Mouse (Mus musculus) megakaryocyte, adult 5-6 weeks (primary cell): ENCODE results near the gene Asb7. TPM values are rescaled to one million over a fixed set of nuclear protein-coding genes. Genes with fewer than 3 reads are reported as not detected.

Experiments
- ATAC-seq: 2 replicates; pipeline ENCODE4 v1.8.0; 2016; ENCODE audit warnings: mild to moderate bottlenecking, inconsistent platforms; ENCODE audit not compliant: poor library complexity, severe bottlenecking
- total RNA-seq, 2 experiments: library from RNA; stranded (forward) in 1 of 2; stranded (reverse) in 1 of 2; fragments of 153-499, 151-499 nt in 1 of 2; fragments of 221-1000, 200-1000 nt in 1 of 2; gene quantifications; 2 replicates each; pipeline versions ENCODE4 v1.2.3 to v1.2.4; 2015 to 2017

Asb7 gene
- total RNA-seq (2015) (15.5 and 21.5 TPM in 2 replicates), total RNA-seq (2017) (11.8 and 17.8 TPM in 2 replicates)

DNA sequence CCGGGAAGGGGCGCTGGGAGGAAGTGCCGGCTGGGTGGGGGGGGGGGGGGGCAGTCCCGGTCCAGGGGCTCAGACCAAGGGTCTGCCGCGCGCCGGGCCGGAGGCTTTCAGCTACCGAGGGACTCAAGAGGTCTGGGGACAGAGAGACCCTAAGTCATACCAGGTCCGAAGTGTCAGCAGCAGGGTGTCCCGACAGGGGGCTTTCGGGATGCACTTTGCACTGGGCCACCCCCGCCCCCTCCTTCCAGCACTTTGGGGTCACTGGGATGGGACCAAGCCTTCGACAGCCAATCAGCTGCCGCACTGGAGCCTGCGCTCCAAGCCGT, at the start of gene Asb7:
Asb7 (minus strand) TSS at position 303 of the 326 bp plus-strand sequence.
- no peak for ATAC-seq

DNA sequence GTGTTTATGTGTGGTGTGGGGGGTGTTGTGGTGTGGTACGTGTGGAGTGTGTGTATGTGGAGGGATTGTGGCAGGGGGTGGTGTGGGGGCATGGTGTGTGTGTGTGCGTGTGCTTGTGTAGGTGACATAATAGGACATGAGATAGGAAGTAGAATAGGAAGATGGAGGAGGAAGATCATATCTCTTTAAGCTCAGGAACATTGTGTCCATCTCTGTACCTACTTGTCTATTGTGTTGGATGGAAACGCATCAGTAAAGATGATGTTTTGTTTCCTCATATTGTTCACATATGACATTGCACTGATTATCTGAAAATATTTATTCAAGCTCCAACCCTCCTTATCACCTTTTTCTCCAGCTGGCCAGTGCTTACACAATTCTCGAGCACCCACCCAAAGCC, 48.0 kb upstream of the Asb7 start:
- ATAC-seq, result no peak

DNA sequence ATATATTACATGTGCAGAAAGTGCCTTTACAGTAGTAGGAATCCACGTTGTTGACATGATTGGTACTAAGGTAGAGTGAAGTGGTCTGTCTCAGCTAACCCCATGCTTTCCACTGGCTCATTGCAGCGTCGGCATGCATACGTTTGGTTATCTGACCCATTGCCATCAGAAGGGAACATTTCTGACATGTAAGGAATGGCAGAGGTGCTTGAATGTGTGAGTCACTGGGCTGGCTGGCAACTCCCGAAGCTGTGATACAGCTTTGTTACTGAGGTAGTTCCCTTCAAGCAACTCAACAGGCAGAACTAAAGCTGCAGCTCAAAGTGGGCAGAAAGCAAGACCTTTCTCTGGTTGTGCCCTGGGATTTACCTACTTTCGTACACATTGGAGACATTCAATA, 45.6 kb upstream of the Asb7 start:
- no peak for ATAC-seq

DNA sequence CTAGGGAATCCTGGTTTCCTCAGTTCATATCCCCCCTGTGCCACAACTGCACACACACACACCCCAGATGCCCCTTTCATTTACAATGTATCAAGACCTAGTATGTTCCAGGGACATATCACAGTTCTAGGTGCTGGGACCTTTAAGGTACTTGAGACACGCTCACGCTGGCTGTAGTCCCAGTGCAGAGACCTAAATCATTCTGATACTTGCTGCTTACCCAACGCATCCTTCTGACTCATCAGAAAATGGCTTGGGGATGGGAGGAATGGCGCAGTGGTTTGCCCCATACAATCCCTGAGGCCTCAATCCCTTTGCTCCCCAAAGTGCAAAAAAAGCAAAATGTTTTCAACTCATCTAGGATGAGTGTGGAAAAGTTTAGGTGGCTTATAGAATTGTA, 45.1 kb upstream of the Asb7 start:
- ATAC-seq, result no peak

DNA sequence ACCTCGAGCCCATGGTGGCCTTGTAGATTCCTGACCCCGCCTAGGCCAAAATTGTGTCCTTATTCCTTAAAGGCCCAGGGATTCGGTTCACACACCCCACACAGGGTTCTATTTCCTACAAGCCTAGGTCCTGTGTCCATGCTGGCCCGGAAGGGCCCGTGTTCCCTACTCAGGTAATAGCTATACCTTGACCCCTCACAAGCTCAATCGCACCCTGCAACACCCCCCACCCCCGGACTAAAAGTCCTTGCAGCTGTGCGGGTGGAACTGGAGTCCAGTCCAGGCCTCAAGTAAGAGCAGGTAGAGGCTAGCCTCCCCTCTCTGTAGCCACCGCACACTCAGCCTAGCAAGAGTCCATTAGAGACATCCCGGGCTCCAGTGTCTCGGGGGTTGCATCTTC, 44.5 kb upstream of the Asb7 start:
- no peak for ATAC-seq

DNA sequence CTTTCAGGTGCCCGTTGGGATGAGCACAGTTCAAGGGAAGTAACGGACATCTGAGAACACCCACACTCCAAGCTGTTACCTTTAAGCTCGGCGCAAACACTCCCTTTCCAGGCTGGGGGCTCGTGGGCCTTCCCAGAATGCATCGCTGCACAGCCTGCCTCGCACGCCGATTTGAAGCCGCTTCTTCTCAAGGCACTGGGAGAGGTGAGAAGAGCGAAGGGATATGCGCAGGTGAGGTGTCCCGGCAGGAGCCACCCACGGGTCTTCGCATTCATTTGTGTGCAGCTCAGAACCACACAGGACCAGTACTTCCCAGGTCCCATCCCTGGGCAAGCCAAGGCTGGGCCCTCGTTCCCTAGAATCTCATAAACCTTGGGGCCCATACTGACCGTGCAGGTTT, 44.0 kb upstream of the Asb7 start:
- no peak for ATAC-seq

DNA sequence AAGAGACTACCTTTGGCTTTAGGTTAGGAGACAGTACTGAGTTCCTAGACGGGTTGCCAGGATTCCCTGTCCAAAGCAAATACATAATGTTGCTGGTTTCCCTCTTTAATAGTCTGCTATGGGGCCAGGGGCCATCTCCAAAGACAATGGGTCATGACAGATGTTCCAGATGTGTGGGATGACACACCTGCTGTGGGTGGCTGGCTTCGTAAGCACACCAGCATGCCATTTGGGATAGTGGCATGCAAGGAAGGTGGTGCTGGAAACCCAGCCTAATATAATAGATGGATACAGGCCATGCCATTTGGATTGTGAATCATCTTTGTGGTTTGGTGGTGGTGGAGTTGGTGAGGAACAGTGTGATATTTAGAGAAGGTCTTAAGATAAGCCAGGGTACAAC, 39.8 kb upstream of the Asb7 start:
- no peak for ATAC-seq

DNA sequence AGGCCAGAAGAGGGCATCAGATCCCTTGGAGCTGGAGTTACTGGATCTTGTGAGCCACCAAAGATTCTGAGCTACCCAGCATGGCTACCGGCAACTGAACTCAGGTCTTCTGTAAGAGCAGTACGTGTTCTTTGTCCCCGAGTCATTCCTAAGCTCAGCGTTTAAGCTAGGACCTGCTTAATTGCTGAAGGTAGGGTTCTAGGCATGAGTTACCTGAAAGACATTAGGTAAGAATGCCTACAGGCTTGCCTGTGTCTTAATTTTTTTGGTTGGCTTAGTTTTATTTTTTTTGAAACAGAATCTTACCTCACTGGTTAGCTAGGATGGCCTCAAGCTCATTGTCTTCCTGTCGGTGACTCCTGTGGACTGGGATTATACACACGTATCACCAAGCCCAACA, 38.7 kb upstream of the Asb7 start:
- no peak for ATAC-seq

DNA sequence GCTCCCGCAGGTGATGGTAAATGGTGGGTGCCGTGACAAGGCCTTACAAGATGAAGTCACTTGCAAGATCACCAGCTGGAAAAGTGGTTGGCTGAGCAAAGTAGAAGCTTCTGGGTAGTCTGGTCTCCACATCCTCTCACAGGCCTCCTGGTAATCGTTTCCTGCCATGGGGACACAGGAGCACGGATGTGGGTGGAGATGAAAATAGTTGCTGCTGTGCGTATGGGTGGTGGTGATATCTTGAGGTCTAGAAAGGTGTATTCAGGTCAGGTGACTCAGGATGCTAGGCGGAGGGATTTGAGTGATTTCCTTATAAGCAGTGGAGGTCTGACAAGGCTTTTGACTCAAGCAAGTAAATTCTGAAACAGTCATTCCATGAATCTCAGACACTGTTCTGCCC, 35.6 kb upstream of the Asb7 start:
- no peak for ATAC-seq

DNA sequence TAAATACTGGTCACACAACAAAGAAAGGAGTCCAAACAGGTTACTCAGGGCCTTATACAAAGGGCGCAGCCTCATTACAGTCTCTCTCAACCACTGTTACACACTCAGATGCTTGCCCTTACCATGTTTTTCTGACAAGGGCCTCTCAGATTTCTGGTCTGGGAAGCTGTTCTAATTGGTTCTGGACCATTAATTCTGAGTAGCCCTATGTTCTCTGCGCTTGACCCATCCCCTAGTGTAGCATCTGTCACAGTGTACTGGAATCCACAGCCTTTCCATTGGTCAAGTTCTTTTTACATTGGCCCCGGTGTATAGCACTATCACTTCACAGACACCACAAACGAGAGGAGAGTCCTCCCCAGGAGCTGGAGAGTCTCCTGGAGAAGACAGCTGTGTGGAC, 35.1 kb upstream of the Asb7 start:
- ATAC-seq, result no peak

DNA sequence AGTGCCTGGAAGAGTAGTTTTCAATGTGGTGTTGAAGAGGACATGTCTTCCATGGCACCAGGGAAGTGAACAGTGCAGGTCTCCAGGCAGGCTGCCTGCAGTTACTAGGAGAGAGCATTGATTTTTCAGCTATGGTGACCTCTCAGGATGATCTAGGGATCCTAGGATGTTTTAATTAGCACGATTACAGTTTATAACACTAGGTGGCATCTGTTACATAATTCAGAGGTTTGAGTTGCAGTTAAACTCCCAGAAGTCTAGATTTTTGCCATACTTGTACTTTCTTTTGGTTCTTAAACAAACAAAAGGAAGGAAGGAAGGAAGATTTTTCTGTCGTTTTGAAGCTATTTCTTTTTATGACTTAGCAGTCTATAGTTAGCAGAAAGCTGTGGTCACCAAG, 21.8 kb upstream of the Asb7 start:
- ATAC-seq, result no peak

DNA sequence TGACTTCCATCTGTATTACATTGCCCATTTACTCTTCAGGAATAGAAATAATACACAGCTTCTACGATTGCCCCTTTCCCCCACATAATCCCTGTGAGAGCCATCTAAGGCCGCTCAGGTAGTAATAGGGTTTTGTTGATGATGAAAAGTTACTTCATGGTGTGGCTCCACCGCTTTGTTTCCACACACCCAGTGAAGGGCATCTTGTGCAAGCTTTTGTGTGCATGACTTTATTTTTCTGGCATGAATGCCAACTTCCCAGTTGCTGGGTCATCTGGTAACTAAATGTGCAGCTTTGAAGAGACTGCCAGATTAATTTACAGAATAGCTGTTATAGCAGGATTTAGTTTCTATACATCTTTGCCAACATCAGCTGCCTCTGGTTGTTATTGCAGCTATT, 15.2 kb upstream of the Asb7 start:
- ATAC-seq, result peak; percentile 94

DNA sequence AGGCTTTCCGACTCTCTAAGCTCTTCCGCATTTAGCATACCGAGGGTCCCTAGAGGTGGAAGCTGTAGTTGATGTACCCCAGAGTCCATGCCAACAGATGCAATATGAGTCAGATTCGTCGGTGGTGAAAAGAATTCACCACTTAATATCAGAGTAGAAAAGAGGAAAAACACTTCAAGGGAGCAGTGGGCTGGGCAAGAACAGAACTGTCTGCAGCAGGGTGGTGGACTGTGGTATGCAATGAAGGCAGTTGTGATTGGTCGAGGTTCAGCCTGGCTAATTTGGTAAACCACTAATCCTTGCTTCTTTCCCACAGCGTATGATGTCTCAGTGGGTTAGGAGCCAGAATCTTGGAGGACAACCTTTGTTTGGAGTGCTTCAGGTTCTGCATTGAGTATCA, 13.3 kb upstream of the Asb7 start:
- no peak; the same call in 1 of the 2 replicates for ATAC-seq

DNA sequence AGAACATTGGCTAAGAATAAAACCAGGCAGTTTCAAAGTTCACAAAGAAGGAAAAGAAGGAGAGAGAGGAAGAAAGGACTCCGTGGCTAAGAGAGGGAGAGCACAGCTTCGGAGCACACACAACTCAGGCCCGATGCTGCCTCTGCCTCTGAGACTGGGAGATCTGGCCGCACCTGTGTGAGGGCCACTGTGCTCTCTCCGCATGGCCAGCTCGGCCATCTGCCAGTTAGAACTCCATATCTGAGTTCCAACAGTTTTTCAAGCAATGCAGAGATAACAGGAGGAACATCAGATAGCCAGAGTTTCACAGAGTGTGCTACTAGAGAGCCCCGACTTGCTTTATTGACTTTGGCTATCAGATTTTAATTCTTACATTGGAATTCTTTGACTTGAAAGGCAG, 5.1 kb upstream of the Asb7 start:
- no peak for ATAC-seq

DNA sequence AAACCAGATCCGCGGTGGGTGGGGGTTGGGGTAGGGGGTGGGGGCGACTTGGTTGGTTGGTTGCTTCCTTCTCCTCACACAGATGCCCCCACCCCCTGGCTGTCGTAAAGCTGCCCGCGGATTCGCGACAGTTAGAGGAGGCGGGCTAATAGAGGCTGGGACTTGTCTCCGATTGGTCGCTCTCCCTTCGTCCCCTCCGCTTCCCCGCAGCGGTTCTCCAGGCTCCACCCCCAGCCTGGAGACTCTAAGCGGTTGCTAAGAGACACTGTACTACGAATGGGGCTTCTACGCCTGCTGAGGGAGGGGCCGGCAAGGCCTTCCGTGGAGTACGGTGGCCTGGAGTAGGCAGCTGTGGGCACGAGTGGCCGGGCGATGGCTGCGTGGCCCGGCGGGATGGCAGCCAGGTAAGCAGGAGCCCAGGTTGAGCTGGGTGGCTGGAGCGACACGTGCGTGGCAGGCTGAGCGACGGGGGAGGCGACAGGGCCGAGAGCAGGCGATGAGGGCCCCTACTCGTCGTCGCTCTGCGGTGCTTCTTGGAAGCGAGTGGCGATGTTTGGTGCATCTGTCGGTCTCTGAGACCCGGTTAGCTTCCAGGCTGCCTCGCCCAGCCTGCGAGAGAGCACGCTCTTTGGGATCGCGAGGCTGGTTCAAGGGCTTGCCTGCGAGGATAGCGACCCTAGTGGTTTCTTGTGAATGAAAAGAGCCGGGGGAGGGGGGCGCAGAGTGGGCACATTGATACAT, 394 bp upstream of the Asb7 start, which contains the start of gene Lins1:
Lins1 (plus strand) TSS at position 270 of the 741 bp plus-strand sequence.
- peak; percentile 97 for ATAC-seq

DNA sequence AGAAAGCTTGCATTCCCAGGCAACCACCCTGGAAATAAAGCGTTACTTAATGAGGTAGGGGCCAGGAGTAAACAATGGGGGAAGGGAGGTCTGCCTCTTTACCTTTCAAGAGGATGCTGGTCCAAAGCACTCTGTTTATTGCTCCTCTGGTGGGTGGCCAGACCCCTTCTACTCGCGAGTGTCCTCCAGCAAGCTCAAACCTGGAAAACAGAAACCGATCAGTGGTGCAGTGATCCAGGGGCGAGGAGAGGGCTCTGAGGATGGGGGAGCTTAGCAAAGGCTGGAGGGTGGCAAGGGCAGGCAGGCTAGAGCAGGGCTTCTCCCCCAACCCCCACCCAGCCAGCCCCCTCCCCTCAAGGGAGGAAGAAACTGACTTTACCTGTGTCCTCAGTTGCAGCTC, 675 bp downstream of the Asb7 start:
- no peak for ATAC-seq

DNA sequence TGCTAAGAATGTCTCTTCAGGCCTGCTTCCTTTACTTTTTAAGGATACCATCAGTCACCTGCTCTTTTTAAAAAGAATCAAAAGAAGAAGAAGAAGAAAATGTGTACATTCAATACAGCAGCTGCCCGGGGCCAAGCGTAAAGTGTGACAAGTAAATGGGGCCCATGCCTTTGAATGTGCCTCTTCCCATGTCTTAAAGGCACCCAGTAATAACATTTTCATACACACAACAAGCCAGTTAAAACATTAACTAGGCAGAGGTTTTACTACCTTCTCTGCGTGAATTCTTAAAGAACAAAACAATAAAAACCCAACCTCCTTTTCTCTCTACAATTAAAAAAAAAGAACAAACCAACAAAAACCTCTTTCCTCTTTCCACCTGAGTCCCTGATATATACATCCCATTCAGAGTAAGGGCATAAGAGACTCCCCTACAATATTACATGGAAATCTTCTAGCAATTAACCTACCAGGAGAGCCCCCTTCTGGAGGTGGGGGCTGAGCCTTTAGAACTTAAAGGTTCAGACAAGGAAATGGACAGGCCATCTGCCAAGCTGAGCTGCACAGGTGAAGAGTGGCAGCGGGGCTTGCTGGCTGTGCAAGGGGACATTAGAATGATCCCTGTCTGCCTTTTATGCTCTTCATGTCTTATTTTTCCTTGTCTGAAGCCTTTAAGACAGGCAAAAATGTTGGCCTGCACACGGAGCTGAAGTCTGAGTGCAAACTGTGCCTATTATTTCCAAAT, 7.1 kb downstream of the Asb7 start:
- ATAC-seq, result no peak

DNA sequence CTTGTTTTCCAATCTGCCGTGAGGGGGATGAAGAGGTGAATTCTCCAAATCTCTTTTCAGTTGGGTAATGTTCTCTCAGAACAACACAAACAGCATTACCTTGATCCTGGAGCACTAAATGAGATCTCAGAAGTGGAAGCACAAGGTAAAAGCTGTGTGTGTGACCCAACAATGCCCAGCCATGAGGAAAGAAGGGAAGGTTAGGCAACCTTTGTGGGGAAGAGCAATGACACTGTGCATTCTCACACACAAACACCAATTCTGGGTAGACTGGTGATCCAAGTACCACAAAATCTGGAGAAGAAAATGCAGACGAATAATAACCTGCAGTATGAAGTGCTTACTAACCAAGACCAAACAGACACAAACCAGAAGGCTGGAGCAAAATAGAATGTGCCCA, 13.6 kb downstream of the Asb7 start:
- peak; percentile 83 for ATAC-seq

DNA sequence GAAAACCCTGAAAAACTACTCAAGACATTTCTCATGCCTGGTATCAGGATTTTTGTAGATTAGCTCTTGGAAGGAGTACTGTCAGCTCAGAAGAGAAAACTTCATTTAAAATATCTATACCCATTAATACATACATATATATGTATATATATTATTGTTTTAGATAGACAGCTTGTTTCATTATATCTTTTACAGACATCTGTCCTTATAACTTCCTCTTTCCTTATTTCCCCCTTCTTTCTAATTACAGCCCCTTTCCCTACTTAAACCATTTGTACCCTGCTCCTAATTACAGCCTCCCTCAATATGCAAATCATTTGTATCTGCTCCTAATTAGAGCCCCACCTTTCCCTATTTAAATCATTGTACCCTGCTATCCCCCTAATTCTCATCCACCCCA, 22.3 kb downstream of the Asb7 start:
- no peak for ATAC-seq

DNA sequence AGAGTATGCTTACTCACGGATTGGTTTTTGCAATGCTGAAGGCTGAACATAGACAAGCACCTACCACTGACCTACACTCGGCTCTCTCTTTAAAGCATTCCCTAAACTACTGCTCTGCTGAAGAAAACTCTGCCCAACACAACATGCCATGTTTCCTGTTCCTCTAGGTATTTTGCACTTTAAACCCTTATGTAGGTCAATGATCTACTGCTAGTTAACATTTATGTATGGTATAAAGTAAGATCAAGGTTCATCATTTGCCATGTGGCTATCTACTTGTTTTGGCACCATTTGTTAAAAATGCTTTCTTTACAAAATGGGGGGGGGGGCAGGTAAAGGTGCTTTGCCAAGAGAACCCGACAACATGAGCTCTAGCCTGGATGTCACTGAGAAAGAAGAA, 25.8 kb downstream of the Asb7 start:
- no peak for ATAC-seq

DNA sequence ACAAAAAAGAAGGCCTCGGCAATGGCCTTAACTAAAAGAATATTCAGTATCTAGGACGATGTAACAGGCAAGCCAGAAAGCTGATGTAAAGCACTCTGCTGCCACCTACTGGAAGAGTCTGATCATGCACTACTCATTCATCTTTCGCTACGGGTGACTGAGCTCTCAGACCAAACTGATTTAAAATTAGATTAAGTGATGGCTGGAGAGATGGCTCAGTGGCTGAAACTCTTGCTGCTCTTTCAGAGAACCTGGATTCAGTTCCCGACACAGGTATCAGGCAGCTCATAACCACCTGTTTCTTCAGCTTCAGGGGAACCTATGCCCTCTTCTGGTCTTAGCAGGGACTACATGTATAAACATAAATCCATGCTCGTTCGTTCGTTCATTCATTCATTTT, 27.8 kb downstream of the Asb7 start:
- ATAC-seq, result peak; percentile 91

DNA sequence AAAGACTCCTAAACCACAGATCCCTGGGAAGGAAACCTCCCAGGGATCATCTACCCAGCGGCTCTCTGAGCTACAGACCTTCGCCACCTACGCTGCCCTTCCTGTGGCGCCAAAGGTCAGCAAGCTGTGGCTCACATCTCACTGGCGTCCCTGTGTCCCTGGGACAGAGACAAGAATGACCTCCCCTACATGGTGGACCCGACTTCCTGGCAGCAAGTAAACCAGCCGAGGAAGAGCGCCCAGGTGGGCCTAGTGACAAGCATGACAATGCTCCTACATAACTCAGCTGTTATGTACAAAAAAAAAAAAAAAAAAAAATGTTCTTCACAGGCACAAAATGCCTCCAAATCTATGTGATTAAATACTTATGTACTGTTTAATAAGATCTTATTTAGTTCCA, 28.4 kb downstream of the Asb7 start:
- ATAC-seq, result no peak

DNA sequence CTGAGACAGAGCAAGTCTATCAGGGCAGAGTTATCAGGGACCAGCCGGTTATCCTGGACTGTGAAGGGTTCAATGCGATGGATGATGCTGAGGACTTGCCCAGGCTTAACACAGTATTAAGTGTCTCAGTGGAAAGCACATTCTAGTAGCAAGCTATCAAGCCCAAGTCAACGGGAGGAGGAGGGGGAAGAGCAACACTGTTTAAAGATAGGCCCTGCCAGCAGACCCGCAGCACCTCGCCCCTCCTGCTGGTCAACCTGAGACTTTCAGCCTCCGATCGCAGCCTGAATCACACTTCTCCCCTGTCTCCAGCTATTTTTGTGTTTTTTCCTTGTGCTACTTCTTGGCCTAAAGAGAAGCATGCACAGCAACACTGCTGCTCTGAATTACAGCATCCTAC, 29.1 kb downstream of the Asb7 start:
- no peak for ATAC-seq
